Mouse (Mus musculus) lung, embryonic 16.5 days (tissue): Measurements from ENCODE around the gene Mier2. TPM values are rescaled to one million over a fixed set of nuclear protein-coding genes. Genes with fewer than 3 reads are reported as not detected.

Experiments
- ATAC-seq: fragments of 200-750 bp; cut with Nextera tagmentation; 2 replicates; pipeline ENCODE4 v1.8.0; 2017; ENCODE audit warnings: low read depth, mild to moderate bottlenecking, moderate library complexity
- H3K27ac ChIP-seq: fragments of 300-500 bp; sonication (generic); 2 replicates; pipeline ENCODE4 v1.5.1; 2014; ENCODE audit warnings: mild to moderate bottlenecking, control low read depth, low read length
- H3K27me3 ChIP-seq: fragments of 300-500 bp; sonication (generic); 2 replicates; pipeline ENCODE4 v1.6.1; 2014; ENCODE audit warnings: low read depth, low read length, mixed read lengths; ENCODE audit not compliant: control insufficient read depth, insufficient read depth
- H3K36me3 ChIP-seq: fragments of 300-500 bp; sonication (generic); 2 replicates; pipeline ENCODE4 v1.6.1; 2014; ENCODE audit warnings: low read length; ENCODE audit not compliant: control insufficient read depth, insufficient read depth
- H3K4me1 ChIP-seq: fragments of 300-500 bp; sonication (generic); replicated peaks from 2 replicates; pipeline ENCODE4 v1.6.1; 2014; ENCODE audit warnings: low read length, mixed read lengths; ENCODE audit not compliant: control insufficient read depth, insufficient read depth
- H3K4me2 ChIP-seq: fragments of 300-500 bp; sonication (generic); 2 replicates; pipeline ENCODE4 v1.6.1; 2014; ENCODE audit warnings: low read depth, low read length, control low read depth
- H3K4me3 ChIP-seq: fragments of 300-500 bp; sonication (generic); 2 replicates; pipeline ENCODE4 v1.5.1; 2014; ENCODE audit warnings: mild to moderate bottlenecking, low read length, control low read depth
- H3K9ac ChIP-seq: fragments of 300-500 bp; sonication (generic); 2 replicates; pipeline ENCODE4 v1.6.1; 2014; ENCODE audit warnings: low read length, control low read depth
- H3K9me3 ChIP-seq: fragments of 300-500 bp; sonication (generic); 2 replicates; pipeline ENCODE4 v1.6.1; 2016; ENCODE audit warnings: low read length; ENCODE audit not compliant: control insufficient read depth
- WGBS: fragments of 180-500 bp; shearing (Covaris S2); extraction: QIAGEN DNeasy Blood & Tissue Kit; methylation state at CpG from one replicate; pipeline ENCODE4 v1.1.7; 2014; 5-methylcytosine and 5-hydroxymethylcytosine counted together
- polyA plus RNA-seq: library from polyadenylated mRNA; unstranded; fragments of >200 nt; fragmentation: Nextera tagmentation; extraction: Ambion mirVana; gene quantifications from 2 replicates; pipeline ENCODE4 v1.2.1, GENCODE M21; 2015

The Mier2 gene
- polyA plus RNA-seq, 1 experiment from 2014 or later, result 44.9 TPM

DNA sequence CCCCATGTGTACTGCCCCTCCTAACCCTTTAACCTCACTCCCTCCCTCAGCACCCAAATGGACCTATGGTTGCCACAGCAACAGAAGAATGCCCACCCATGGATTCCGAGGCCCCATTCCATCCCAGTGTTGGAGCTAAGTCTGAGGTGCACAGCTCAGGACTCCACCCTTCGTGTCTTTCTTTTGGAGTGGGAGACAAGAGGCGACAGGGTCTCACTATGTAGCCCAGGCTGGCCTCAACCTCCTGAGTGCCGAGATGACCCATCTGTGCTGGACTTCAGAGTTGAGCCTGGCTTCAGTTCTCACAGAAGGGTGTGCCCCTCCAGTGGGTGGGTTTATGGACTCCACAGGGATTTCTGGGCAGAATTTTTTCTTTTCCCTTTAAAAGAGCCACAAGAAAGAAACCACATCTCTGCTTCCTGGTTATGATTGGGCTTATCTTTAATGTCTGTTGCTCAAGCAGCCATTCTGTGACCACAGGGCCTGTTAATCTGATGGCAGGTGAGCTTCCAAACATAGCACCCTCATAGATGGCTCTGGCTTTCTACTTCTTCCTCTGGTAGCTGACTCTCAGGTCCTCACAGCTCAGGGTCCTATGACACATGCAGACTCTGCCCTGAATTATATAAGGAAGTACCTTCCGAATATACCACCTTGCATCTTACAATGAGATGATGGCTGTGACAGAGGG is 32.2 kb upstream of the Mier2 start, which contains the start of gene Theg:
Gene Theg (minus strand): TSS at position 271 of the 691 bp plus-strand sequence.
- Histone ChIP-seq H3K9me3 (no peaks in the 10 kb centered on the region), H3K27me3 (no peaks in the 10 kb centered on the region), H3K27ac (no peak within 1 kb of the TSS), H3K4me3 (no peak within 1 kb of the TSS), H3K4me2 (no peak within 1 kb of the TSS), H3K36me3 (no peaks in the 10 kb centered on the region), H3K9ac (no peak within 1 kb of the TSS), H3K4me1 (no peaks in the 10 kb centered on the region)
- WGBS, result 71% methylated on average over 5 of the region's 5 CpGs
- no peak for ATAC-seq

DNA sequence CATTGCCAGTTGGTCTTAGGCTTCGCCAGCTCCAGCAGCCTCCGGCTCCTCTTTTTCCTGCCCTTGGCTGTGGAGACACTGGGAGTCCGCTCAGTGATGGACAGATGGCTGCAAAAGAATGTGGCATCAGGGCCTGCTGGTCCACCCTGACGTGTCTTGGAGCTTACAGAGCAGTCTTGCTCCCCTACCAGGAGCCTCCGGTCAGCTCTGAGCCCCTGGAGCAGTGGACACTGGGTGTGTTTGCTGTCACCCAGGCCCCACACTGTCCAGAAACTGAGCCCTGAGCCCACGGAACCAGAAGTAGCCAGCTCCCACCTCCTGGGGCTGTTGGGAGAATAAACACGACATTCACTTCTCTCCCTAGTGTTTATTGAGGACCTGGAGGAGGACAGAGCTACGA is 31.2 kb upstream of the Mier2 start:
- H3K9ac ChIP-seq, result no peak overlapping the region
- WGBS, result 63% methylated on average over 8 of the region's 8 CpGs
- no peaks in the 10 kb centered on the region for H3K9me3 ChIP-seq
- no peak for ATAC-seq
- H3K4me1 ChIP-seq, result no peaks in the 10 kb centered on the region
- no peaks in the 10 kb centered on the region for H3K27me3 ChIP-seq
- H3K4me2 ChIP-seq, result no peak overlapping the region
- H3K4me3 ChIP-seq, result no peak overlapping the region
- no peak overlapping the region for H3K27ac ChIP-seq
- no peaks in the 10 kb centered on the region for H3K36me3 ChIP-seq

DNA sequence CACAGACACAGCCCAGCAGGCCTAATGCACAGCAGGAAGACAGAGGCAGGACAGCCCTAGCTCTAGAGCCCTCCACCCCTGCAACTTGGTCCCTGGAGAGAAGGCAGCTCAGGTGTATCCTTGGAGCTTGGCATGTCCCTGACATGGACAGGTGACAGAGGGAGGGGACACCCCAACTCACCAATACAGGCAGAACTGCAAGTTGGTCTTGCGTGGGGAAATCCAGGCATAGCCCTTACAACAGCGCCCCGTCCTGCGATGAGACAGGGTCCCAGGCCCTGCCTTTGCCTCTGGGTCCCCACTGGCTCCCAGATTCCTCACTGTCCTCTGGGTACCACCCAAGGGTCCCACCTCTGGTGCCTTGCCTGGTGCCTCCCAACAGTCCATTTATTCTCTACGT is 30.7 kb upstream of the Mier2 start:
- ATAC-seq, result no peak
- no peak overlapping the region for H3K27ac ChIP-seq
- no peaks in the 10 kb centered on the region for H3K9me3 ChIP-seq
- no peak overlapping the region for H3K4me2 ChIP-seq
- H3K9ac ChIP-seq, result no peak overlapping the region
- H3K4me3 ChIP-seq, result no peak overlapping the region
- no peaks in the 10 kb centered on the region for H3K36me3 ChIP-seq
- WGBS, result 92% methylated on average over 5 of the region's 5 CpGs
- no peaks in the 10 kb centered on the region for H3K27me3 ChIP-seq
- H3K4me1 ChIP-seq, result no peaks in the 10 kb centered on the region

DNA sequence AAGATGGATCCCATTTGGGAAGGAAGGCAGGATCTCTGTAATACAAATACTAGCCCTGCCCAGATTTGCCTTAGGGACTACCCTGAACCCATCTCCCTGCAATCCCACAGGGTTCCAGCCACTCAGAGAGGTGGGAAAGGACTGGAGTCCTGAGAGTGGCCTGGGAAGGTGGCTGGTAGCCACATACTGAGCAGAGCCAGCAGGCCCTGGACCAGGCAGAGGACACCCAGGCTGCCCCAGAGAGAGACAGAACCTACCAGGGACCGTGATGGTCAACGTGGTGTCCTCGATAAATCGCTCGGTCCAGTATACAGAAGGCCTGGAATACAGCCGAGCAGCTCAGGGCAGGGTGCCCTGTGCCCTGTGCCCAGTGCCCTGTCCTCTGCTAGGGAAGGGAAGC is 30.1 kb upstream of the Mier2 start:
- WGBS, result 92% methylated on average over 6 of the region's 6 CpGs
- ATAC-seq, result no peak

DNA sequence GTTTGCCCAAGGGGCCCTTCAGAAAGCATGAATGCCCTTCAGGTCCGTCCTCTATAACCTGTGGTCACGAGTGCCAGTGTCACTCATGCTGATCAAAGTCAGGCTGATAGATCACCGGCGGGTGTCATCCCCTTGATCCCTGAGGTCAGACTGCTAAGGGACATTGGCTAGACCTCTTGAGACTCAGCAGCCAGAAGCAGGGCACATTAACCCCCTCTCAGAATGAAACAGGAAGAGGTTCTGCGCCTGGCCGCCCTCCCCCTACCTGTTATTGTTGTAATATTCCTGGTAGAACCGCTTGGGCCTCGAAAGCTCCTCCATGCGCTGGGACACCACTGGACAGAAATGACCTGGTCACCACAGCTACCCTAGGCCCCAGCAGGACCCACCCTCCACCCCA is 29.4 kb upstream of the Mier2 start:
- Histone ChIP-seq H3K4me1 (no peaks in the 10 kb centered on the region), H3K9me3 (no peaks in the 10 kb centered on the region), H3K9ac (no peak overlapping the region), H3K36me3 (no peaks in the 10 kb centered on the region), H3K27ac (no peak overlapping the region), H3K27me3 (no peaks in the 10 kb centered on the region), H3K4me2 (no peak overlapping the region), H3K4me3 (no peak overlapping the region)
- WGBS, result 78% methylated on average over 9 of the region's 9 CpGs
- ATAC-seq, result no peak

More for the DNA sequence above, 30.1 kb upstream of the Mier2 start:
- H3K27ac ChIP-seq, result no peak overlapping the region
- H3K9me3 ChIP-seq, result no peaks in the 10 kb centered on the region
- H3K9ac ChIP-seq, result no peak overlapping the region
- no peak overlapping the region for H3K4me3 ChIP-seq
- H3K4me2 ChIP-seq, result no peak overlapping the region
- no peaks in the 10 kb centered on the region for H3K27me3 ChIP-seq
- H3K36me3 ChIP-seq, result no peaks in the 10 kb centered on the region
- H3K4me1 ChIP-seq, result no peaks in the 10 kb centered on the region

DNA sequence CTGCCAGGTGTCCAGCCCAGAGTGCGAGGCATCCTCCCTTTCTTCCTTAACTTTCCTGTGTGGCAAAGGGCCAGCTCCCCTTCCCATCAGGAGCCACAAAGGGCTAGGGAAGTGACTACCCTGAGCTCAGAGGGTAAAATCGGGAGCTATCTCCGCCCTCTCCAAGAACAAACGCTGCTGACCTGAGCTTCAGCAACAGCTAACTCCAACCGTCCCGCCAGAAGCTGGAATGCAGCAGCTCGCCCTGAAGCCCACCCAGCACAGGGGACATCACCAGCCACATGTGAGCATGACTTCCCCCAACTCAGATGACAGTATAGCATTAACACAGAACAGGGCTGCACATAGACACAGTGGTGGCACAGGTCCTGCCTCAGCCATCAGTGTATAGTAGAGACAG is 29.0 kb upstream of the Mier2 start:
- ATAC-seq, result no peak
- H3K4me1 ChIP-seq, result no peaks in the 10 kb centered on the region
- no peaks in the 10 kb centered on the region for H3K36me3 ChIP-seq
- no peak overlapping the region for H3K27ac ChIP-seq
- no peaks in the 10 kb centered on the region for H3K27me3 ChIP-seq
- H3K9ac ChIP-seq, result no peak overlapping the region
- H3K4me3 ChIP-seq, result no peak overlapping the region
- 42% methylated on average over 7 of the region's 7 CpGs for whole genome bisulfite sequencing
- no peaks in the 10 kb centered on the region for H3K9me3 ChIP-seq
- H3K4me2 ChIP-seq, result no peak overlapping the region

DNA sequence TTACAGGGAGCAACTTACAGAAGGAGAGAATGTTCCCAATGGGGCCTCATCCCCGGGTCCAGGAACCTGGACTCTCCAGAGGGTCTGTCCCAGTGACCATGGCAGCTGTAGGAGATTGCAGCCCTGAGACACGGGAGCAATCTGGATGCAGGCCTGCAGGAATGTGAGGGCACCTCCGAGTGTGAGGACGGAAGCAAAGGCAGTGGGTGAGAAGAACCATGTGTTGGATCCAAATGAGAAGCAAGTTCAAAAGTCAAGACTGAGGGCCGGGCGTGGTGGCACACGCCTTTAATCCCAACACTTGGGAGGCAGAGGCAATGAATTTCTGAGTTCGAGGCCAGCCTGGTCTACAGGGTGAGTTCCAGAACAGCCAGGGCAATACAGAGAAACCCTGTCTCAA is 26.5 kb upstream of the Mier2 start:
- 81% methylated on average over 8 of the region's 8 CpGs for WGBS
- Histone ChIP-seq H3K4me2 (no peak overlapping the region), H3K27me3 (no peaks in the 10 kb centered on the region), H3K9me3 (no peaks in the 10 kb centered on the region), H3K27ac (no peak overlapping the region), H3K36me3 (no peaks in the 10 kb centered on the region), H3K9ac (no peak overlapping the region), H3K4me3 (no peak overlapping the region), H3K4me1 (no peaks in the 10 kb centered on the region)
- ATAC-seq, result no peak

DNA sequence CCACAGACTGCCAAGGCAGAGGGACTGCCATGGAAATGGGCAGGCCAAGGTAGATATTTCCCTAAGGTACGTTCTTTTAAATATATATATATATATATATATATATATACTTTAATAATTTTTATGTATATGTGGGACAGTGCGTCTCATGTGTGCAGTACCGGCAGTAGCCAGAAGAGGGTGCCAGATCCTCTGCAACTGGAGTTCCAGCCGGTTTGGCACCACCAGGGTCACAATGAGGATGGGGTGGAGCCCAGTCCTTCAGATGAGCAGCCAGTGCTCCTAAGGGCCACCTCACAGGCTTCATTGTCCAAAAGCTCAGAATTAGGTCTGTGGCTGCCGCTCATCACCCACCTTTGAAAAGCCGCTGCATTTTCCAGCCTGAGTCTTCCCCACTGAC is 25.8 kb upstream of the Mier2 start:
- H3K4me3 ChIP-seq, result no peak overlapping the region
- no peak overlapping the region for H3K9ac ChIP-seq
- H3K27ac ChIP-seq, result no peak overlapping the region
- no peaks in the 10 kb centered on the region for H3K27me3 ChIP-seq
- 45% methylated on average over 6 of the region's 6 CpGs for whole genome bisulfite sequencing
- no peak for ATAC-seq
- no peaks in the 10 kb centered on the region for H3K4me1 ChIP-seq
- no peak overlapping the region for H3K4me2 ChIP-seq
- H3K9me3 ChIP-seq, result no peaks in the 10 kb centered on the region
- H3K36me3 ChIP-seq, result no peaks in the 10 kb centered on the region

DNA sequence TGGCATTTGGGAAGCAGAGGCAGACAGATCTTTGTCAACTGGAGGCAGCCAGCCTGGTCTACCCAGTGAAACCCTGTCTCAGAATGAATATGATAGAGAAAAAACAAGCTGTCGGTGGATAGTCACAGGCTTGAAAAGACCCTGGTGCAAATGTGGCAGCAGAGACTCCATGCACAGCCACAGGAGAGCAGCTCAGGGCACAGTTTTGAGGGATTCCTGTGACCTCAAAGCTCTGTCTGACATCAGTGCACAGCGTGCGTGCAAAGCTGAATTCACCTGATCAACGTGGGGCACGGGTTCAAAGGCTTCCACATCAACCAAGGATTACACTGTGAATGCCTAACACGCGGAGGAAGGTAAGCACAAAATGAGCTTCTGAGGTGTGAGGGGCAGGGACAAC is 25.4 kb upstream of the Mier2 start:
- H3K4me2 ChIP-seq, result no peak overlapping the region
- no peaks in the 10 kb centered on the region for H3K36me3 ChIP-seq
- no peaks in the 10 kb centered on the region for H3K9me3 ChIP-seq
- no peak for ATAC-seq
- no peak overlapping the region for H3K27ac ChIP-seq
- WGBS, result 66% methylated on average over 7 of the region's 7 CpGs
- H3K4me3 ChIP-seq, result no peak overlapping the region
- no peaks in the 10 kb centered on the region for H3K27me3 ChIP-seq
- H3K4me1 ChIP-seq, result no peaks in the 10 kb centered on the region
- no peak overlapping the region for H3K9ac ChIP-seq

DNA sequence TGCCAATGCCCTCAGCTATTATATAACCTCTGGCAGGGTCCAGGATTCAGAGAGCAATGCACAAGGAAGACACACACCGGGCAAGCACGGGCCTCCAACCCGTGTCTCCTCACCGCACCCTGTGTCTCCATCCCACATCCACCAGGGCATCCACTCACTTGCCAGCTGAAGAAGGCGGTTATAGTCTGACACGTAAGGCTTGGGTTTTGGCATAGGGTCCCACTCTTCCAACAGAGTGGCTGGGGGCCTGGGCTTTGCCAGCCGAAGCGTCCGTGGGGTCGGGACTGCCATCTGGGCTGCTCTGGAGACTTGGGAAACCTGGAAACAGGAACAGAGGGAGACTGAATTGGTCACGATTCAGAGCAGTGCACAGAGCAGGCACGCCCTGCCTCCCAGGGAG is 24.8 kb upstream of the Mier2 start:
- Histone ChIP-seq H3K36me3 (no peaks in the 10 kb centered on the region), H3K27ac (no peak overlapping the region), H3K9ac (no peak overlapping the region), H3K27me3 (no peaks in the 10 kb centered on the region), H3K4me3 (no peak overlapping the region), H3K4me2 (no peak overlapping the region), H3K9me3 (no peaks in the 10 kb centered on the region), H3K4me1 (no peaks in the 10 kb centered on the region)
- WGBS, result 74% methylated on average over 12 of the region's 12 CpGs
- no peak for ATAC-seq
